Comparison of ENCODE assay signal across 8 mouse cellular contexts in genomic region chr19:36836035-36836434, GRCm38 (mm10). TPM values are rescaled to one million over a fixed set of nuclear protein-coding genes. Genes with fewer than 3 reads are reported as not detected.
DNase-seq lines count a peak whose midpoint lies in the region; ATAC-seq lines count a peak whose summit lies in the region.

No protein-coding gene starts in this region.

- WGBS in kidney, embryonic 14.5 days: 40% methylated on average over 4 of the region's 4 CpGs
- 46% methylated on average over 4 of the region's 4 CpGs for WGBS in hindbrain, embryonic 12.5 days
- 64% methylated on average over 4 of the region's 4 CpGs for WGBS in midbrain, embryonic 12.5 days

- no peak overlapping the region for H3K27ac ChIP-seq in kidney, embryonic 14.5 days (ENCODE audit: low read depth, low read length)
- H3K27ac ChIP-seq in hindbrain, embryonic 12.5 days: no peak overlapping the region
- H3K27ac ChIP-seq in midbrain, embryonic 12.5 days (replicated peaks): no peak overlapping the region

- H3K9ac ChIP-seq in kidney, embryonic 14.5 days (ENCODE audit: low read depth, low read length): peak overlapping the region; percentile 40; the same call in 1 of the 2 replicates
- peak overlapping the region; percentile 43; the same call in 1 of the 2 replicates for H3K9ac ChIP-seq in hindbrain, embryonic 12.5 days
- H3K9ac ChIP-seq in midbrain, embryonic 12.5 days (replicated peaks): peak overlapping the region; percentile 39; the same call in 1 of the 2 replicates

- peak overlapping the region; percentile 99 for H3K4me3 ChIP-seq in kidney, embryonic 14.5 days (ENCODE audit: low read length)
- H3K4me3 ChIP-seq in hindbrain, embryonic 12.5 days: peak overlapping the region; percentile 98
- peak overlapping the region; percentile 100 for H3K4me3 ChIP-seq in midbrain, embryonic 12.5 days

- peaks cover 11% of the 10 kb centered on the region for H3K36me3 ChIP-seq in kidney, embryonic 14.5 days (ENCODE audit: control insufficient read depth, insufficient read depth, low read length)
- peaks cover 3% of the 10 kb centered on the region; the same call in 1 of the 2 replicates for H3K36me3 ChIP-seq in hindbrain, embryonic 12.5 days
- peaks cover 10% of the 10 kb centered on the region; the same call in 1 of the 2 replicates for H3K36me3 ChIP-seq in midbrain, embryonic 12.5 days

- H3K4me1 ChIP-seq in kidney, embryonic 14.5 days (ENCODE audit: control insufficient read depth, insufficient read depth, low read length): peaks cover 12% of the 10 kb centered on the region
- peaks cover 18% of the 10 kb centered on the region for H3K4me1 ChIP-seq in hindbrain, embryonic 12.5 days
- peaks cover 19% of the 10 kb centered on the region for H3K4me1 ChIP-seq in midbrain, embryonic 12.5 days

- H3K4me2 ChIP-seq in kidney, embryonic 14.5 days (replicated peaks; ENCODE audit: low read depth, low read length): peak overlapping the region; percentile 66
- peak overlapping the region; percentile 78 for H3K4me2 ChIP-seq in hindbrain, embryonic 12.5 days (replicated peaks)
- peak overlapping the region; percentile 66 for H3K4me2 ChIP-seq in midbrain, embryonic 12.5 days (replicated peaks)

- ATAC-seq in kidney, embryonic 14.5 days (ENCODE audit: low FRiP score, low TSS enrichment): no peak
- no peak for ATAC-seq in hindbrain, embryonic 12.5 days (ENCODE audit: low FRiP score)
- no peak for ATAC-seq in midbrain, embryonic 12.5 days (ENCODE audit: low FRiP score, low read depth)

- H3K27me3 ChIP-seq in kidney, embryonic 14.5 days (ENCODE audit: control insufficient read depth, insufficient read depth, low read length): no peaks in the 10 kb centered on the region
- no peaks in the 10 kb centered on the region for H3K27me3 ChIP-seq in hindbrain, embryonic 12.5 days
- no peaks in the 10 kb centered on the region for H3K27me3 ChIP-seq in midbrain, embryonic 12.5 days

- no peak for DNase-seq in kidney, adult 8-10 months
- peak; percentile 17 for DNase-seq in embryo, embryonic 11 days
- DNase-seq in thymus, postnatal 0 days (ENCODE audit: low spot score): no peak
- DNase-seq in cerebellum, postnatal 36 days: no peak
- DNase-seq in retina, postnatal 1 day: no peak

- H3K9me3 ChIP-seq in kidney, embryonic 14.5 days (ENCODE audit: control insufficient read depth, low read length): no peaks in the 10 kb centered on the region
- H3K9me3 ChIP-seq in hindbrain, embryonic 12.5 days (replicated peaks): no peaks in the 10 kb centered on the region
- no peaks in the 10 kb centered on the region for H3K9me3 ChIP-seq in midbrain, embryonic 12.5 days

RNA-seq across cellular contexts. Expression of gene Tnks2, which starts 2.0 kb away (rescaled TPM):
- 55.7 and 93.9 TPM in 2 replicates for polyA plus RNA-seq in kidney, embryonic 14.5 days (2014; fragmentation: Nextera tagmentation; extraction: Ambion mirVana)
- 99.6 and 99.9 TPM in 2 replicates for polyA plus RNA-seq in hindbrain, embryonic 12.5 days (2016; fragmentation: Nextera tagmentation; extraction: Ambion mirVana)
- polyA plus RNA-seq in midbrain, embryonic 12.5 days (2016; fragmentation: Nextera tagmentation; extraction: Ambion mirVana): 85.6 and 105 TPM in 2 replicates
- 32.4 and 37.2 TPM in 2 replicates for polyA plus RNA-seq in thymus, postnatal 0 days (2015; fragmentation: Nextera tagmentation; extraction: Ambion mirVana)
